Mouse (Mus musculus): Measurements from ENCODE around the gene Car4.

GRCm38 (mm10) chr11:84973661-84974060 is 16.1 kb downstream of the Car4 start:
- TF ChIP-seq MAX (IDR thresholded peaks at IDR 0.05; ENCODE audit: low read depth) (no peak), POLR2A (IDR thresholded peaks at IDR 0.05; ENCODE audit: insufficient read length, low read depth) (no peak), USF1 (IDR thresholded peaks at IDR 0.05; ENCODE audit: low read depth) (no peak), CEBPB (IDR thresholded peaks at IDR 0.05; ENCODE audit: insufficient read depth, poor library complexity, severe bottlenecking) (no peak)

Measured in myocyte (in vitro differentiated cells).